Comparison of ENCODE assay signal across 8 mouse cellular contexts in the genomic region with DNA sequence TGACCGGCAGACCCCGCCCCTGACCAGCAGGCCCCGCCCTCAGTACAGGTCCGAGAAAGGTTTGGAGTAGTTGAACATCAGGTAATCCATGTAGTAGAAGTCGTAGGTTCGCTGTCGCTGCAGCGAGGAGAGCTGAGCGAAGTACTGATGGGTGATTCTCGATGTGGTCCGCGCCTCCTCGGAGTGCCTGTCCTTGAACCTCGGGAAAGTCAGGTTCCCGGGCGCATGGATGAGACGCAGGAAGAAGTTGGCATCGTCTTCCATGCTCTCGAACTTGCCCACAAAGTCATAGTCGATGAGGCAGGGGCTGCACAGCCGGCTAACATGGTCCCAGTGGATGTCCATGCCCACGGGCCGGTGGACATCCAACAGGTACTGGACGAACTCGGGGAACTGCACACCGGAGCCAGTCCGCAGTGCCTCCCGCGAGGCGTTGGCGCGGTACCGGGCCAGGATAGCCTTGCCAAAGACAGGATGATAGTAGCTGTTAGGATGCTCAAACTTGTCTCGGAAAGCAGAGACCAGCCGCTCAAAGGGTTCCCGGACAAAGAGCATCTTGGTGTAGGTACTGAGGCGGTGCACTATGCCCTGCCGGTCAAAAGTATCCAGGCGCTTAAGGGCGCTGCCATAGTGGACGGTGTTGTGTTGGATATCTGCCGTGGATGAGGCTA. TPM values are rescaled to one million over a fixed set of nuclear protein-coding genes. Genes with fewer than 3 reads are reported as not detected.
A peak's percentile ranks its signal among the peaks of the same experiment; 100 is the strongest.
DNase-seq lines count a peak whose midpoint lies in the region; ATAC-seq lines count a peak whose summit lies in the region.

No protein-coding gene starts in this region.

- no peak overlapping the region for H3K27ac ChIP-seq in heart, embryonic 16.5 days (ENCODE audit: low read length)
- no peak overlapping the region for H3K27ac ChIP-seq in embryonic facial prominence, embryonic 10.5 days (replicated peaks)
- H3K27ac ChIP-seq in hindbrain, embryonic 13.5 days, result no peak overlapping the region
- H3K27ac ChIP-seq in midbrain, embryonic 13.5 days, result no peak overlapping the region

- H3K4me1 ChIP-seq in heart, embryonic 16.5 days (ENCODE audit: control insufficient read depth, insufficient read depth, low read length), result peaks cover 3% of the 10 kb centered on the region; the same call in 1 of the 2 replicates
- peaks cover 29% of the 10 kb centered on the region for H3K4me1 ChIP-seq in embryonic facial prominence, embryonic 10.5 days
- H3K4me1 ChIP-seq in hindbrain, embryonic 13.5 days (replicated peaks), result peaks cover 18% of the 10 kb centered on the region
- H3K4me1 ChIP-seq in midbrain, embryonic 13.5 days (replicated peaks), result peaks cover 21% of the 10 kb centered on the region

- ATAC-seq in heart, embryonic 16.5 days (replicated peaks; ENCODE audit: extremely low read depth, insufficient read depth, low FRiP score), result no peak
- no peak for ATAC-seq in hindbrain, embryonic 13.5 days (ENCODE audit: low FRiP score)
- ATAC-seq in midbrain, embryonic 13.5 days, result no peak

- H3K27me3 ChIP-seq in heart, embryonic 16.5 days (ENCODE audit: control insufficient read depth, insufficient read depth, low read length), result peaks cover 40% of the 10 kb centered on the region
- peaks cover 45% of the 10 kb centered on the region for H3K27me3 ChIP-seq in embryonic facial prominence, embryonic 10.5 days (replicated peaks; ENCODE audit: low read depth, poor library complexity, severe bottlenecking)
- H3K27me3 ChIP-seq in hindbrain, embryonic 13.5 days, result peaks cover 39% of the 10 kb centered on the region
- peaks cover 40% of the 10 kb centered on the region for H3K27me3 ChIP-seq in midbrain, embryonic 13.5 days

- H3K9me3 ChIP-seq in heart, embryonic 16.5 days (replicated peaks; ENCODE audit: control insufficient read depth, low read length), result no peaks in the 10 kb centered on the region
- H3K9me3 ChIP-seq in embryonic facial prominence, embryonic 10.5 days, result no peaks in the 10 kb centered on the region
- no peaks in the 10 kb centered on the region for H3K9me3 ChIP-seq in hindbrain, embryonic 13.5 days
- no peaks in the 10 kb centered on the region for H3K9me3 ChIP-seq in midbrain, embryonic 13.5 days

- DNase-seq in heart, adult 8-10 months (ENCODE audit: low spot score), result no peak
- DNase-seq in embryonic facial prominence, embryonic 10.5 days (ENCODE audit: low spot score), result no peak
- DNase-seq in T-cell, adult 2 months (ENCODE audit: low spot score), result no peak
- DNase-seq in frontal cortex, postnatal 25 days (ENCODE audit: low spot score in 2 of 2), result no peak
- no peak for DNase-seq in ovary, postnatal 10 days (ENCODE audit: low spot score)

- no peaks in the 10 kb centered on the region for H3K36me3 ChIP-seq in heart, embryonic 16.5 days (ENCODE audit: control insufficient read depth, insufficient read depth)
- no peaks in the 10 kb centered on the region for H3K36me3 ChIP-seq in embryonic facial prominence, embryonic 10.5 days (replicated peaks)
- H3K36me3 ChIP-seq in hindbrain, embryonic 13.5 days, result no peaks in the 10 kb centered on the region
- H3K36me3 ChIP-seq in midbrain, embryonic 13.5 days, result no peaks in the 10 kb centered on the region

- H3K4me2 ChIP-seq in heart, embryonic 16.5 days (ENCODE audit: low read depth, low read length), result peak overlapping the region; percentile 51; the same call in 1 of the 2 replicates
- H3K4me2 ChIP-seq in hindbrain, embryonic 13.5 days, result peak overlapping the region; percentile 57
- peak overlapping the region; percentile 57 for H3K4me2 ChIP-seq in midbrain, embryonic 13.5 days (replicated peaks)

- no peak overlapping the region for H3K9ac ChIP-seq in heart, embryonic 16.5 days (ENCODE audit: low read length)
- peak overlapping the region; percentile 43; the same call in 1 of the 2 replicates for H3K9ac ChIP-seq in hindbrain, embryonic 13.5 days
- H3K9ac ChIP-seq in midbrain, embryonic 13.5 days (replicated peaks), result no peak overlapping the region

- H3K4me3 ChIP-seq in heart, embryonic 16.5 days (ENCODE audit: low read length), result no peak overlapping the region
- H3K4me3 ChIP-seq in embryonic facial prominence, embryonic 10.5 days, result peak overlapping the region; percentile 48
- peak overlapping the region; percentile 37 for H3K4me3 ChIP-seq in hindbrain, embryonic 13.5 days
- H3K4me3 ChIP-seq in midbrain, embryonic 13.5 days (replicated peaks), result peak overlapping the region; percentile 34

- WGBS in heart, embryonic 16.5 days, result 14% methylated on average over 42 of the region's 42 CpGs
- WGBS in embryonic facial prominence, embryonic 10.5 days, result 12% methylated on average over 42 of the region's 42 CpGs
- 13% methylated on average over 42 of the region's 42 CpGs for WGBS in hindbrain, embryonic 13.5 days
- whole genome bisulfite sequencing in midbrain, embryonic 13.5 days, result 11% methylated on average over 42 of the region's 42 CpGs

RNA-seq across cellular contexts. Expression of gene Kctd15, which starts 18.7 kb away (rescaled TPM):
- polyA plus RNA-seq in heart, embryonic 16.5 days (2015; fragmentation: Nextera tagmentation; extraction: Ambion mirVana), result 3.2 and 4.2 TPM in 2 replicates
- total RNA-seq in heart, adult 8-10 months (2022), result 1 to 10 TPM; 2.4 to 3.9 (median 3.2) TPM
- 61.1 and 63.8 TPM in 2 replicates for polyA plus RNA-seq in embryonic facial prominence, embryonic 10.5 days (2016; fragmentation: Nextera tagmentation; extraction: Ambion mirVana)
- 33.7 and 36.0 TPM in 2 replicates for polyA plus RNA-seq in hindbrain, embryonic 13.5 days (2015; fragmentation: Nextera tagmentation; extraction: Ambion mirVana)
- polyA plus RNA-seq in midbrain, embryonic 13.5 days (2015; fragmentation: Nextera tagmentation; extraction: Ambion mirVana), result 35.2 and 42.8 TPM in 2 replicates
